Mouse (Mus musculus): ENCODE data around the gene Tgoln1. TPM values are rescaled to one million over a fixed set of nuclear protein-coding genes. Genes with fewer than 3 reads are reported as not detected.

The Tgoln1 gene
- total RNA-seq, 2 experiments from 2014 or later, result 22.6 to 64.7 TPM

- ATAC-seq (replicated peaks; ENCODE audit: low FRiP score, low TSS enrichment, poor library complexity, severe bottlenecking), result no peak
Measured at GRCm38 (mm10) chr6:72631700-72632099, 14.9 kb upstream of the Tgoln1 start.

GRCm38 (mm10) chr6:72630961-72631360, 14.2 kb upstream of the Tgoln1 start:
- no peak for ATAC-seq (replicated peaks; ENCODE audit: low FRiP score, low TSS enrichment, poor library complexity, severe bottlenecking)

- ATAC-seq (replicated peaks; ENCODE audit: low FRiP score, low TSS enrichment, poor library complexity, severe bottlenecking), result no peak
Measured at GRCm38 (mm10) chr6:72630370-72630769, 13.6 kb upstream of the Tgoln1 start.

- ATAC-seq (replicated peaks; ENCODE audit: low FRiP score, low TSS enrichment, poor library complexity, severe bottlenecking), result no peak
Measured at GRCm38 (mm10) chr6:72627276-72627675, 10.5 kb upstream of the Tgoln1 start.

GRCm38 (mm10) chr6:72626391-72626790, 9.6 kb upstream of the Tgoln1 start:
- no peak for ATAC-seq (replicated peaks; ENCODE audit: low FRiP score, low TSS enrichment, poor library complexity, severe bottlenecking)

DNA sequence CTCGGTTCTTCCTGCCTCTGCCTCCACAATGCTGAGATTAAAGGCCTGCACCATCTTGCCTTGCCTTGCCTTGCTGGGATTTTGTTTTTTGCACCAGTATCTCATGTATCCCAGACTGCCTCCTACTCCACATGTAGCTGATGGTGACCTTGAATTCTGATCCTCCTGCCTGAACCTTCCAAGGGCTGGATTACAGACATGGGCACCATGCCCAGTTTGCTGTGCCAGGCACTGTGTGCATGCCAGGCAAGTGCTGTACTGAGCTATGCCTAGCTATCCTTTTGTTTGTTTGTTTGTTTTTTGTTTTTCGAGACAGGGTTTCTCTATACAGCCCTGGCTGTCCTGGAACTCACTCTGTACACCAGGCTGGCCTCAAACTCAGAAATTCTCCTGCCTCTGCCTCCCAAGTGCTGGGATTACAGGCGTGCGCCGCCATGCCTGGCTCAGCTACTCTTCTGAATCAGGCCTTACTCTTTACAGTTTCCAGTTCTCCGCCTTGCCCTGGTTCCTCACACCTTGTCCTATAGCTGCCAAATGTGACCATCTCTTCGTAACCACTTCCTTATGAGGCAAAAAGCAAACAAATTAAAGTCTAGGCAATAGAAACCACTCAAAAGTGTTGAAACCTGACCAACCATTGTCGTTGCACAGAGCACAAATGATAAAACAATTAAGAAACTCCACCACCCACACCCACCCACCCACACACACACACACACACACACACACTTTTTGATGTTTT, 7.0 kb upstream of the Tgoln1 start:
- ATAC-seq (replicated peaks; ENCODE audit: low FRiP score, low TSS enrichment, poor library complexity, severe bottlenecking), result no peak

DNA sequence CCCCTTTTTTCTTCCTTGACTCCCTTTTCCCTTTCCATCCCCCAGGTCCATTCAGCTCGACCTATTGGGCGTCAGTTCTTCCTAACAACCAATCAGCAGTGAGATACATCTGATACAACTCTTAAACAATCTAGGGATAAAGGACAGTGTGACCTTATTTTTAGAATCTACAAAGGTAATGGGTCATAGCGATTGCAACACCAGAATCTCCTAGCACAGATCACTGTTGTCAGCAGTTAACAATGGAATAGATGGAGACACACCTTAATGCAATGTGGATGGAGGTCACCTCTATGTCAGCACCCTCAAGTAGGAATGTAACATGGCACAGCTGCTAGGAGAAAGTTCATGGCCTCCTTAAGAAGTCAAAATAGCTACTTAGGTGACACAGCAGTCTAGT, 6.1 kb upstream of the Tgoln1 start:
- no peak for ATAC-seq (replicated peaks; ENCODE audit: low FRiP score, low TSS enrichment, poor library complexity, severe bottlenecking)

- ATAC-seq (replicated peaks; ENCODE audit: low FRiP score, low TSS enrichment, poor library complexity, severe bottlenecking), result no peak
Measured at GRCm38 (mm10) chr6:72620920-72621319, 4.1 kb upstream of the Tgoln1 start.

- no peak for ATAC-seq (replicated peaks; ENCODE audit: low FRiP score, low TSS enrichment, poor library complexity, severe bottlenecking)
Measured at GRCm38 (mm10) chr6:72619734-72620532, 3.1 kb upstream of the Tgoln1 start.

- 0 out of 2 replicates have a peak, but pooled peaks have one; percentile 9 for ATAC-seq (replicated peaks; ENCODE audit: low FRiP score, low TSS enrichment, poor library complexity, severe bottlenecking)
Measured at GRCm38 (mm10) chr6:72615561-72616375, 1.0 kb downstream of the Tgoln1 start.

GRCm38 (mm10) chr6:72615151-72615550, 1.6 kb downstream of the Tgoln1 start:
- ATAC-seq (replicated peaks; ENCODE audit: low FRiP score, low TSS enrichment, poor library complexity, severe bottlenecking), result no peak

DNA sequence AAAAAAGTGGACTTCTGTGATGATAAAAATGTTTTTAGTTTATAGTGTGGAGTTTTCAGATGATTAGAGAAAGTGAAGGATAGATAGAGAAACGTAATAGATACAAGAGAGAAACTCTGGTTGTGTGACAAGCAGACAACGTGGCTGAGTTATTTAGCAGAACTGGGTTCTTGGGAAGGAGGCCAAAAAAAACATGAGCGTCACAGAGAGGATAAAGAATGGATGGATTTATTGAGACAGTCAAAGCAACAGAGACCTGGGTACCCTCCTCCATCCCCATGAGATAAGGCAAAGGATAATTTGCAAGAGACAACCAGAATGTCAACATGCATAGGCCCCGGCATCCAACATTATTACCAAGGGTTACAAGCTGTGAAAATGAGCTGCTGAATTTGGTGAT, 6.5 kb downstream of the Tgoln1 start:
- ATAC-seq (replicated peaks; ENCODE audit: low FRiP score, low TSS enrichment, poor library complexity, severe bottlenecking), result no peak

DNA sequence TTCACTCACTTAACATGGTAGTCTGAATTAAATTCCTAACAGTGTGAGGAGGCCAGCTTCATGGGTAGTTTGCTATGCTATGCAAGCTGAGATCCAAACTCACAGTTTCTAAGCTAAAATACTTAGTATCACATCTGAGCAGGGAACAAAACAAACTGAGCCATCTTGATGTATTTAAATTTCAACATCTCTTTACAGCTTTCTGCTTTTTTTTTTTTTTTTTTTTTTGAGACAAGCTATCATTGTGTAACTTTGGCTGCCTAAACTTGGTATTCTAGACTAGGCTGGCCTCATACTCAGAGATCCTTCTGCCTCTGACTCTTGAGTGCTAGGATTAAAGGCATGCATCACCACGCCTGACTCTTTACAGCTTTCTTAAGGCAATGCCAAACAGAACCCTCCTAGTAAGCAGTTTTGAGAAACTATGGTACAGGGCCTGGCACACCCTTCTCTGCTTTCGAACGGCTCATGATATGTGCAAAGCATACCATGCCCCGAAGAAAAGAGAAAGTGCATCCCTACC, 8.1 kb downstream of the Tgoln1 start:
- no peak for ATAC-seq (replicated peaks; ENCODE audit: low FRiP score, low TSS enrichment, poor library complexity, severe bottlenecking)

- no peak for ATAC-seq (replicated peaks; ENCODE audit: low FRiP score, low TSS enrichment, poor library complexity, severe bottlenecking)
Measured at GRCm38 (mm10) chr6:72607676-72608075, 9.1 kb downstream of the Tgoln1 start.

DNA sequence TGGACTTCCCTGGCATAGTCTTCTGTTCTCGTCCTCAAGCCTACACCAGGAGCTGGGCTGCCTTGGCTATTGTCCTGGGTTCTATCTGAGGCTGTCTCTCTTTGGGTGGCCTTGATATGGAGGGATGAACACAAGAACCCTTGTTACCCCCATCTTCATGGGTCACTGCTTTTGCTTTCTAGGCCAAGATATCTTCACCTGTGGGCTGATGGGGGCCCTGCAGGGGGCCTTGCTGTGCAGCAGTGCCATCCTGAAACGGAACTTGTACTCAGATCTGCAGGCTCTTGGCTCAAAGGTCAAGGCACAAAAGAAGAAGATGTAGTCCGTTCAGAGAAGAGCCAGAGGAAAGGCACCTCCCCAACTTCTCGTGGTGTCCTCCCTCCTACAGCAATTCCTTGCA, 9.7 kb downstream of the Tgoln1 start:
- ATAC-seq (replicated peaks; ENCODE audit: low FRiP score, low TSS enrichment, poor library complexity, severe bottlenecking), result no peak

- no peak for ATAC-seq (replicated peaks; ENCODE audit: low FRiP score, low TSS enrichment, poor library complexity, severe bottlenecking)
Measured at GRCm38 (mm10) chr6:72604066-72604465, 12.7 kb downstream of the Tgoln1 start.

DNA sequence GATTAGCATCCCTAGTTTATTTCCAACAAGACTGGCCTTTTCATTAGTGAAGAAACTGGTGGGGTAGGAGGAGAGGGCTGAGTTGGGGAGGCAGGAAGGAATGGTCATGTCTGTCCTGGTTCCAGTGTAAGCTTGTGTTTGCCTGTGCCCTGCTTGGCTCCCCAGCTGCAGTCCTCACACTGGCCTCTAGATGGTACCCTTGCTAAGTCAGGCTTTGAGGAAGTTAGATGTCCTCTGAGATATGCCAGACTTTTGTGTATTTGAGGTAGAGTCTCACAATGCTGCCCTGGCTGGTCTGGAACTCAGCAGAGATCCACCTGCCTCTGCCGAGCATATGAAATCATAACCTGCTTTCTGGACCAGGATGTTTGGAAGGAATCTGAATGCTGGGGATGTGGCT, 15.1 kb downstream of the Tgoln1 start:
- ATAC-seq (replicated peaks; ENCODE audit: low FRiP score, low TSS enrichment, poor library complexity, severe bottlenecking), result peak; percentile 67

- ATAC-seq (replicated peaks; ENCODE audit: low FRiP score, low TSS enrichment, poor library complexity, severe bottlenecking), result no peak
Measured at GRCm38 (mm10) chr6:72600771-72601170, 16.0 kb downstream of the Tgoln1 start.

- ATAC-seq (replicated peaks; ENCODE audit: low FRiP score, low TSS enrichment, poor library complexity, severe bottlenecking), result no peak
Measured at GRCm38 (mm10) chr6:72600216-72600615, 16.6 kb downstream of the Tgoln1 start.
